Mouse (Mus musculus): ENCODE measurements around the gene Cmklr1.

GRCm38 (mm10) chr5:113611771-113612233 lies 38.4 kb downstream of the Cmklr1 start:
- no peak for TF ChIP-seq CTCF (IDR thresholded peaks at IDR 0.05; ENCODE audit: borderline replicate concordance, insufficient read depth, low read length)
- TF ChIP-seq POLR2A (IDR thresholded peaks at IDR 0.05; ENCODE audit: low read depth, low read length) = no peak

All from embryonic fibroblast, embryonic 13.5 days (primary cell).